Mouse (Mus musculus): ENCODE data around the gene Flnb. TPM values are rescaled to one million over a fixed set of nuclear protein-coding genes. Genes with fewer than 3 reads are reported as not detected.

The Flnb gene
- polyA plus RNA-seq, 1 experiment, result 9.8 TPM

DNA sequence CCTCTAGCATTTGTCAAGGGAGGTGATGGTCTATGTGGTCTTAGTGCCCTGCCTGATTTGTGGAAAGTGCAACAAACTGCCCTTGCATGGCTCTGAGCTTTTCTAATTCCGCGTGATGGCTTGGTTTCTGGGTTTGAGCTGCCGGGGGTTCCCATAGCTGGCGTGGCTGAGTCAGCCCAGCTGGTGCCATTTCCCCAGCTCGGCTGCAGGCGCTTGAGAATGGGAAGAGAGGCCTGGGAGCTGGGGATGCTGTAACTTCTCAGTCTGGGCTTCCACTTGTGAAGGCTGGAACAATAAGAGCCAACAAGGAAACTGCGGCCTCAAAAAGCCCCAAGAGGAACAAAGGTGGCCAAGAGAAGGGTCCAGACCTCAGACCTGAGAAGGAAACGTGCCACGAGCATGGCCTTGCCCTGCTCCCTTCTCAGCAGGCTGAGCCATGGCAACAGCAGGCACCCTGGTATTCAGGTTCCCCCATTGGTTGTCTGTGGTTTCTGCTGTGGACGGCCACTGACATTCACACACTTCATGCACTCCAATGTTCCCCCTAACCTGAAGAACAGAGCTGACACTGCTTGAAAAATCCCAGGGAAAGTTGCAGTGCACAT is 154.2 kb downstream of the Flnb start:
- TF ChIP-seq CTCF (IDR thresholded peaks at IDR 0.05; ENCODE audit: control insufficient read depth, insufficient read depth, insufficient replicate concordance, low read depth, low read length), result no peak
- no peak for TF ChIP-seq POLR2A (IDR thresholded peaks at IDR 0.05; ENCODE audit: control insufficient read depth, low read depth, low read length)
- Histone ChIP-seq H3K36me3 (ENCODE audit: control insufficient read depth, insufficient read depth, low read length) (no peaks in the 10 kb centered on the region), H3K27me3 (ENCODE audit: control insufficient read depth, insufficient read depth, low read length) (no peaks in the 10 kb centered on the region), H3K4me3 (ENCODE audit: control insufficient read depth, low read depth, low read length) (no peak overlapping the region), H3K4me1 (ENCODE audit: control insufficient read depth, insufficient read depth, low read length) (no peaks in the 10 kb centered on the region; the same call in 1 of the 2 replicates), H3K27ac (ENCODE audit: control insufficient read depth, insufficient read depth, low read depth, low read length) (no peak overlapping the region)

- Histone ChIP-seq H3K36me3 (ENCODE audit: control insufficient read depth, insufficient read depth, low read length) (no peaks in the 10 kb centered on the region), H3K4me1 (ENCODE audit: control insufficient read depth, insufficient read depth, low read length) (no peaks in the 10 kb centered on the region; the same call in 1 of the 2 replicates), H3K27ac (ENCODE audit: control insufficient read depth, insufficient read depth, low read depth, low read length) (no peak overlapping the region), H3K27me3 (ENCODE audit: control insufficient read depth, insufficient read depth, low read length) (no peaks in the 10 kb centered on the region), H3K4me3 (ENCODE audit: control insufficient read depth, low read depth, low read length) (no peak overlapping the region)
- no peak for TF ChIP-seq POLR2A (IDR thresholded peaks at IDR 0.05; ENCODE audit: control insufficient read depth, low read depth, low read length)
- no peak for TF ChIP-seq CTCF (IDR thresholded peaks at IDR 0.05; ENCODE audit: control insufficient read depth, insufficient read depth, insufficient replicate concordance, low read depth, low read length)
These were observed 156.9 kb downstream of the Flnb start for GRCm38 (mm10) chr14:7974643-7975042.

GRCm38 (mm10) chr14:7975177-7975576 is 157.4 kb downstream of the Flnb start:
- Histone ChIP-seq H3K4me1 (ENCODE audit: control insufficient read depth, insufficient read depth, low read length) (no peaks in the 10 kb centered on the region; the same call in 1 of the 2 replicates), H3K36me3 (ENCODE audit: control insufficient read depth, insufficient read depth, low read length) (no peaks in the 10 kb centered on the region), H3K4me3 (ENCODE audit: control insufficient read depth, low read depth, low read length) (no peak overlapping the region), H3K27ac (ENCODE audit: control insufficient read depth, insufficient read depth, low read depth, low read length) (no peak overlapping the region), H3K27me3 (ENCODE audit: control insufficient read depth, insufficient read depth, low read length) (no peaks in the 10 kb centered on the region)
- TF ChIP-seq POLR2A (IDR thresholded peaks at IDR 0.05; ENCODE audit: control insufficient read depth, low read depth, low read length) (no peak), CTCF (IDR thresholded peaks at IDR 0.05; ENCODE audit: control insufficient read depth, insufficient read depth, insufficient replicate concordance, low read depth, low read length) (no peak)

- H3K36me3 ChIP-seq (ENCODE audit: control insufficient read depth, insufficient read depth, low read length), result no peaks in the 10 kb centered on the region
- no peaks in the 10 kb centered on the region for H3K27me3 ChIP-seq (ENCODE audit: control insufficient read depth, insufficient read depth, low read length)
- no peaks in the 10 kb centered on the region; the same call in 1 of the 2 replicates for H3K4me1 ChIP-seq (ENCODE audit: control insufficient read depth, insufficient read depth, low read length)
- no peak for TF ChIP-seq POLR2A (IDR thresholded peaks at IDR 0.05; ENCODE audit: control insufficient read depth, low read depth, low read length)
- no peak for TF ChIP-seq CTCF (IDR thresholded peaks at IDR 0.05; ENCODE audit: control insufficient read depth, insufficient read depth, insufficient replicate concordance, low read depth, low read length)
- no peak overlapping the region for H3K4me3 ChIP-seq (ENCODE audit: control insufficient read depth, low read depth, low read length)
- H3K27ac ChIP-seq (ENCODE audit: control insufficient read depth, insufficient read depth, low read depth, low read length), result no peak overlapping the region
These were observed 159.7 kb downstream of the Flnb start for GRCm38 (mm10) chr14:7977471-7977870.

GRCm38 (mm10) chr14:7978183-7978582 is 160.4 kb downstream of the Flnb start:
- no peaks in the 10 kb centered on the region for H3K36me3 ChIP-seq (ENCODE audit: control insufficient read depth, insufficient read depth, low read length)
- H3K27me3 ChIP-seq (ENCODE audit: control insufficient read depth, insufficient read depth, low read length), result no peaks in the 10 kb centered on the region
- H3K4me3 ChIP-seq (ENCODE audit: control insufficient read depth, low read depth, low read length), result no peak overlapping the region
- no peaks in the 10 kb centered on the region; the same call in 1 of the 2 replicates for H3K4me1 ChIP-seq (ENCODE audit: control insufficient read depth, insufficient read depth, low read length)
- no peak overlapping the region for H3K27ac ChIP-seq (ENCODE audit: control insufficient read depth, insufficient read depth, low read depth, low read length)
- TF ChIP-seq POLR2A (IDR thresholded peaks at IDR 0.05; ENCODE audit: control insufficient read depth, low read depth, low read length), result no peak
- TF ChIP-seq CTCF (IDR thresholded peaks at IDR 0.05; ENCODE audit: control insufficient read depth, insufficient read depth, insufficient replicate concordance, low read depth, low read length), result no peak

DNA sequence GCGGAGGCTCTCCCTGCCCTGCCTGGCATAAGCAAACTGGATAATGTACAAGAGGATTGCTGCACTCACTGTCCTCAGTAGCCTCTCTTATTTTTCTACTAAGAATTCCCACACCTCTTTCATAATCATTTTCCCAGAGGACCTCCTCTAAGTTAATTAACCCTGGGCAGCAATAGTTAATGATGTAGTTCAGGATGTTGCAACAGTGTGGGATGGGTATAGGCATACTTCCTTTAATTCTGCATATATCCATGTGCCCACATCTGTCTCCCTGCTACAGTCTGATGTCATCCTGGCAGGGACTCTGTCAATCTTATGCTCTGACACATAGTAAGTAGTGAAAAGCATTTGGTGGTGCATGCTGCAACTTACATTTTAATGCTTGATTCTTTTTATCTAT is 163.5 kb downstream of the Flnb start:
- Histone ChIP-seq H3K36me3 (ENCODE audit: control insufficient read depth, insufficient read depth, low read length) (no peaks in the 10 kb centered on the region), H3K27ac (ENCODE audit: control insufficient read depth, insufficient read depth, low read depth, low read length) (no peak overlapping the region), H3K27me3 (ENCODE audit: control insufficient read depth, insufficient read depth, low read length) (no peaks in the 10 kb centered on the region), H3K4me1 (ENCODE audit: control insufficient read depth, insufficient read depth, low read length) (no peaks in the 10 kb centered on the region; the same call in 1 of the 2 replicates), H3K4me3 (ENCODE audit: control insufficient read depth, low read depth, low read length) (no peak overlapping the region)
- no peak for TF ChIP-seq POLR2A (IDR thresholded peaks at IDR 0.05; ENCODE audit: control insufficient read depth, low read depth, low read length)
- TF ChIP-seq CTCF (IDR thresholded peaks at IDR 0.05; ENCODE audit: control insufficient read depth, insufficient read depth, insufficient replicate concordance, low read depth, low read length), result no peak

DNA sequence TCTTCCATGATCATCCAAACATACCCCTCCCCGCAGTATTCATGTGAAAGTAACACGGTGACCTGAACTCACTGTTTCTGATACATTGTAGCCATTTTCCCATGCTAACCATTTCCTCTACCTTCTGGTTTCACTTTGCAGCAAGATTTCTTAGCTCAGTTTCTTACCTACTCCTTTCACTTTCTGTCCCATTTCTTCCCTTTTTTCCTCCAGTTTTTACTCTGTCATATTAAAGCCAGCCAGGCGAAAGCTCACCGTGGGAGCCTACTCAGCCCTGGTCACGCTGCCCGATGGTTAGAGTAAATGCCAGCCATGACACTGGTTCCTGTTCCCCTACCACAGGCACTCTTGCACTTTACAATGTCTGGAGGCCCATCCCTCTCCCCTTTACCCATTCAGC is 169.2 kb downstream of the Flnb start:
- Histone ChIP-seq H3K4me3 (ENCODE audit: control insufficient read depth, low read depth, low read length) (no peak overlapping the region), H3K4me1 (ENCODE audit: control insufficient read depth, insufficient read depth, low read length) (peaks cover 6% of the 10 kb centered on the region), H3K27ac (ENCODE audit: control insufficient read depth, insufficient read depth, low read depth, low read length) (no peak overlapping the region), H3K36me3 (ENCODE audit: control insufficient read depth, insufficient read depth, low read length) (no peaks in the 10 kb centered on the region), H3K27me3 (ENCODE audit: control insufficient read depth, insufficient read depth, low read length) (no peaks in the 10 kb centered on the region)
- TF ChIP-seq POLR2A (IDR thresholded peaks at IDR 0.05; ENCODE audit: control insufficient read depth, low read depth, low read length) (no peak), CTCF (IDR thresholded peaks at IDR 0.05; ENCODE audit: control insufficient read depth, insufficient read depth, insufficient replicate concordance, low read depth, low read length) (no peak)
